Mouse (Mus musculus): ENCODE measurements around the gene Pde7b.

The Pde7b gene

GRCm38 (mm10) chr10:20421299-20421883 lies 303.5 kb downstream of the Pde7b start:
- DNase-seq (ENCODE audit: low spot score) = peak; percentile 60

GRCm38 (mm10) chr10:20420296-20420695 lies 304.6 kb downstream of the Pde7b start:
- no peak for DNase-seq (ENCODE audit: low spot score)

- DNase-seq (ENCODE audit: low spot score) = no peak
Observed at GRCm38 (mm10) chr10:20418856-20419219, 306.0 kb downstream of the Pde7b start.

GRCm38 (mm10) chr10:20418202-20418855 lies 306.5 kb downstream of the Pde7b start:
- no peak for DNase-seq (ENCODE audit: low spot score)

GRCm38 (mm10) chr10:20409181-20409580 lies 315.7 kb downstream of the Pde7b start:
- DNase-seq (ENCODE audit: low spot score) = no peak

- DNase-seq (ENCODE audit: low spot score) = no peak
Observed at GRCm38 (mm10) chr10:20408336-20408735, 316.5 kb downstream of the Pde7b start.

- peak; percentile 72 for DNase-seq (ENCODE audit: low spot score)
Observed at GRCm38 (mm10) chr10:20405471-20405870, 319.4 kb downstream of the Pde7b start.

- DNase-seq (ENCODE audit: low spot score) = no peak
Observed at GRCm38 (mm10) chr10:20402941-20403340, 321.9 kb downstream of the Pde7b start.

GRCm38 (mm10) chr10:20400406-20400805 lies 324.5 kb downstream of the Pde7b start:
- no peak for DNase-seq (ENCODE audit: low spot score)

GRCm38 (mm10) chr10:20398641-20399390 lies 326.1 kb downstream of the Pde7b start:
- no peak for DNase-seq (ENCODE audit: low spot score)

GRCm38 (mm10) chr10:20398224-20398623 lies 326.7 kb downstream of the Pde7b start:
- no peak for DNase-seq (ENCODE audit: low spot score)

- DNase-seq (ENCODE audit: low spot score) = no peak
Observed at GRCm38 (mm10) chr10:20395778-20396177, 329.1 kb downstream of the Pde7b start.

- DNase-seq (ENCODE audit: low spot score) = no peak
Observed at GRCm38 (mm10) chr10:20394815-20395214, 330.1 kb downstream of the Pde7b start.

- no peak for DNase-seq (ENCODE audit: low spot score)
Observed at GRCm38 (mm10) chr10:20390568-20390967, 334.3 kb downstream of the Pde7b start.

- DNase-seq (ENCODE audit: low spot score) = no peak
Observed at GRCm38 (mm10) chr10:20382807-20383419, 342.0 kb downstream of the Pde7b start.

GRCm38 (mm10) chr10:20381352-20381751 lies 343.5 kb downstream of the Pde7b start:
- no peak for DNase-seq (ENCODE audit: low spot score)

- no peak for DNase-seq (ENCODE audit: low spot score)
Observed at GRCm38 (mm10) chr10:20380798-20381197, 344.1 kb downstream of the Pde7b start.

GRCm38 (mm10) chr10:20379071-20379735 lies 345.7 kb downstream of the Pde7b start:
- no peak for DNase-seq (ENCODE audit: low spot score)

GRCm38 (mm10) chr10:20377621-20378020 lies 347.3 kb downstream of the Pde7b start:
- no peak for DNase-seq (ENCODE audit: low spot score)

- no peak for DNase-seq (ENCODE audit: low spot score)
Observed at GRCm38 (mm10) chr10:20372046-20372445, 352.8 kb downstream of the Pde7b start.

GRCm38 (mm10) chr10:20362450-20363118 lies 362.3 kb downstream of the Pde7b start:
- no peak for DNase-seq (ENCODE audit: low spot score)

Measured in retina, embryonic 14.5 days (tissue).